Comparison of ENCODE assay signal across 27 mouse cellular contexts in the genomic region with DNA sequence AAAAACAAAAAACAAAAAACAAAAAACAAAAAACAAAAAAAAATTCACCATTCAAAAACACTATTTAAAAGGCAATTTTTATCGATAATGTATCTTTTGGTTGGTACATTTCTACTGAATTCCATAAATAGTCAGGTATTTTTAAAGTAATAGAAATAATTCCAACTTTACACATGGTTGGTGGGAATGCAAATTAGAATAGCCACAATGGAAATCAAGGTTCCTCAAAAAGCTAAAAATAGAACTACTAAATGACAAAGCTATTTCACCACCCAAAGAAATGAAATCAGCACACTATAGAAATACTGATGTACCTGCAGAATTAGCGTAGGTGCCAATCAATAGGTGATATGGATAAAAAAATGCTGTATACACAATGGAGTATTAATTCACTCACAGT. TPM values are rescaled to one million over a fixed set of nuclear protein-coding genes. Genes with fewer than 3 reads are reported as not detected.
A peak's percentile ranks its signal among the peaks of the same experiment; 100 is the strongest.
DNase-seq lines count a peak whose midpoint lies in the region; ATAC-seq and TF ChIP-seq lines count a peak whose summit lies in the region.
"Had no signal": no experiment of that assay in that cellular context is flagged by ENCODE, and none has a peak within 500 bp of the region (broad histone marks: within the 10 kb centered on the region; RNA-seq: fewer than 3 reads in every experiment).

No protein-coding gene starts in this region.

- DNase-seq in CH12.LX (ENCODE audit: extremely low read depth), result no peak
- DNase-seq in urinary bladder, postnatal 10 days (ENCODE audit: low spot score), result no peak
- DNase-seq in thymus, postnatal 25 days, result no peak
- DNase-seq in layer of hippocampus, postnatal 10 days (ENCODE audit: low spot score in 2 of 2), result no peak
- DNase-seq: adrenal gland, adult 8-10 months; adrenal gland, postnatal 14 days; adrenal gland, postnatal 36 days; B cell, adult 2 months; cerebellum, adult 11 months; cerebellum, adult 18-20 months; cerebellum, adult 8-10 months; cerebellum, adult 9-11 months; cerebellum, postnatal 14 days; cerebellum, postnatal 36 days; embryo, embryonic 11 days had no signal

- in situ Hi-C loops in CH12.LX (cut with MboI; ENCODE audit: low pct_ligation_motif_present, low pct_unique_long_range_greater_than_20kb, low sequenced_read_pairs), result loop anchor here (10.0 kb wide), 1 partner anchor 181 kb away; no protein-coding TSS in a partner anchor

- no peaks in the 10 kb centered on the region for H3K36me3 ChIP-seq in CH12.LX (replicated peaks in 1 of 2; ENCODE audit: control insufficient read depth in 1 of 2, insufficient read depth in 1 of 2, low read length in 1 of 2)
- H3K36me3 ChIP-seq: embryonic facial prominence, embryonic 13.5 days; embryonic facial prominence, embryonic 15.5 days; forebrain, embryonic 10.5 days; forebrain, embryonic 12.5 days had no signal

- H3K4me2 ChIP-seq in CH12.LX (ENCODE audit: insufficient read depth, low read depth, poor library complexity, severe bottlenecking), result no peak overlapping the region
- H3K4me2 ChIP-seq: embryonic facial prominence, embryonic 13.5 days; embryonic facial prominence, embryonic 15.5 days; forebrain, embryonic 12.5 days had no signal

- dilution Hi-C loops in CH12.LX (cut with MboI; ENCODE audit: extremely low pct_ligation_motif_present, extremely low pct_unique_long_range_greater_than_20kb, low sequenced_read_pairs), result no loop called here

- peak; percentile 81 for TF ChIP-seq EP300 in CH12.LX (IDR thresholded peaks at IDR 0.05; ENCODE audit: low read length)

- TF ChIP-seq POLR2A in CH12.LX (IDR thresholded peaks at IDR 0.05; ENCODE audit: low read depth, low read length), result no peak
- no peak for TF ChIP-seq POLR2A in bone marrow macrophage, adult 2 months (IDR thresholded peaks at IDR 0.05; ENCODE audit: borderline replicate concordance, low read depth, low read length)

- no peaks in the 10 kb centered on the region for H3K9me3 ChIP-seq in CH12.LX (replicated peaks; ENCODE audit: low read length)
- H3K9me3 ChIP-seq: embryonic facial prominence, embryonic 13.5 days; embryonic facial prominence, embryonic 15.5 days; forebrain, embryonic 10.5 days; forebrain, embryonic 12.5 days had no signal

- H3K27ac ChIP-seq in CH12.LX (ENCODE audit: insufficient read depth, low read depth), result no peak overlapping the region
- peak overlapping the region; percentile 73 for H3K27ac ChIP-seq in bone marrow macrophage, adult 2 months (ENCODE audit: insufficient read depth, low read depth, low read length)
- H3K27ac ChIP-seq: embryonic facial prominence, embryonic 13.5 days; embryonic facial prominence, embryonic 15.5 days; forebrain, embryonic 10.5 days; forebrain, embryonic 12.5 days had no signal

- no peaks in the 10 kb centered on the region for H3K27me3 ChIP-seq in CH12.LX (replicated peaks)
- H3K27me3 ChIP-seq: embryonic facial prominence, embryonic 15.5 days; Patski had no signal

- no peak for TF ChIP-seq RAD21 in CH12.LX (IDR thresholded peaks at IDR 0.05; ENCODE audit: low read depth, low read length)

- H3K9ac ChIP-seq in CH12.LX (ENCODE audit: insufficient read depth, low read depth), result no peak overlapping the region
- H3K9ac ChIP-seq: embryonic facial prominence, embryonic 13.5 days; embryonic facial prominence, embryonic 15.5 days; forebrain, embryonic 12.5 days had no signal

- H3K4me3 ChIP-seq in CH12.LX (replicated peaks in 1 of 3; ENCODE audit: low read depth in 2 of 3, low read length in 2 of 3, poor library complexity in 1 of 3), result no peak overlapping the region
- H3K4me3 ChIP-seq in bone marrow macrophage, adult 2 months (ENCODE audit: insufficient read depth, low read length), result no peak overlapping the region
- H3K4me3 ChIP-seq: embryonic facial prominence, embryonic 13.5 days; embryonic facial prominence, embryonic 15.5 days; erythroblast, embryonic 14.5 days; forebrain, embryonic 10.5 days; forebrain, embryonic 12.5 days had no signal

- no peaks in the 10 kb centered on the region for H3K79me2 ChIP-seq in CH12.LX (replicated peaks; ENCODE audit: control insufficient read depth, extremely low read depth, insufficient read depth, poor library complexity, severe bottlenecking)

- no peak for TF ChIP-seq CTCF in CH12.LX (conservative IDR thresholded peaks at IDR 0.05 in 1 of 2, IDR thresholded peaks at IDR 0.05 in 1 of 2; ENCODE audit: low read depth in 2 of 2, low read length in 2 of 2)
- no peak for TF ChIP-seq CTCF in bone marrow macrophage, adult 2 months (IDR thresholded peaks at IDR 0.05; ENCODE audit: low read depth, low read length)

- peaks cover 10 to 56% of the 10 kb centered on the region in 2 experiments; a peak in 3 of 4 replicates for H3K4me1 ChIP-seq in CH12.LX (ENCODE audit: control insufficient read depth in 1 of 2, insufficient read depth in 2 of 2)
- peaks cover 49% of the 10 kb centered on the region for H3K4me1 ChIP-seq in bone marrow macrophage, adult 2 months (ENCODE audit: control insufficient read depth, insufficient read depth, low read length)

- peak; percentile 31; the same call in 1 of the 2 replicates for ATAC-seq in megakaryocyte, adult 5-6 weeks (ENCODE audit: poor library complexity, severe bottlenecking)
- ATAC-seq: activated CD4-positive, CD25-positive, alpha-beta regulatory T cell, adult 4 months; CD4-positive, CD25-positive, alpha-beta regulatory T cell, adult 4 months; forebrain, embryonic 14.5 days; forebrain, embryonic 16.5 days; Patski had no signal

TF ChIP-seq in CH12.LX, 34 proteins besides CTCF, POLR2A, EP300 and RAD21:
- TF ChIP-seq MEF2A (IDR thresholded peaks at IDR 0.05; ENCODE audit: borderline replicate concordance, low read depth, low read length), result peak; percentile 82
- TF ChIP-seq MAFK (IDR thresholded peaks at IDR 0.05; ENCODE audit: insufficient replicate concordance, low read length), result 0 out of 2 replicates have a peak, but pooled peaks have one; percentile 38
- TF ChIP-seq JUND (conservative IDR thresholded peaks at IDR 0.05; ENCODE audit: low read depth, low read length), result 0 out of 2 replicates have a peak, but pooled peaks have one; percentile 19
- no peak for TF ChIP-seq MAZ (IDR thresholded peaks at IDR 0.05; ENCODE audit: low read depth, low read length)

RNA-seq across cellular contexts. Expression of a gene that starts 5.6 kb away (rescaled TPM):
- total RNA-seq in CH12.LX (2012; rRNA removed), result 11.2 and 13.0 TPM in 2 replicates
- total RNA-seq in CH12.LX (2014; rRNA removed), result 21.7 and 22.4 TPM in 2 replicates
- 30.8 and 36.1 TPM in 2 replicates for polyA plus RNA-seq in CH12.LX (2012; ENCODE audit: insufficient read length, low read depth)
- 10.1 and 10.8 TPM in 2 replicates for polyA plus RNA-seq in bone marrow macrophage, adult 2 months (2012; ENCODE audit: insufficient read depth, insufficient read length, missing spikeins)
- 3.2 and 5.0 TPM in 2 replicates for total RNA-seq in megakaryocyte, adult 5-6 weeks (2015)
- total RNA-seq in megakaryocyte, adult 5-6 weeks (2017), result 4.0 and 4.3 TPM in 2 replicates
- 10 to 100 TPM; 11.0 to 11.6 TPM for total RNA-seq in layer of hippocampus, postnatal 10 days (2021)
- polyA plus RNA-seq: erythroblast, embryonic 14.5 days had no signal
